Comparison of ENCODE assay signal across 8 mouse cellular contexts in genomic region chr7:66387813-66388521, GRCm38 (mm10). TPM values are rescaled to one million over a fixed set of nuclear protein-coding genes. Genes with fewer than 3 reads are reported as not detected.
DNase-seq lines count a peak whose midpoint lies in the region; ATAC-seq and TF ChIP-seq lines count a peak whose summit lies in the region.

Gene Lrrk1 (minus strand): TSS chr7:66388350.

- no peak within 1 kb of the TSS for H3K27ac ChIP-seq in thymus, adult 2 months (ENCODE audit: control insufficient read depth, insufficient read depth, low read length)
- H3K27ac ChIP-seq in intestine, postnatal 0 days (ENCODE audit: low read depth, low read length) = peak within 1 kb of the TSS; percentile 82
- H3K27ac ChIP-seq in neural tube, embryonic 14.5 days (ENCODE audit: low read depth, low read length) = peak within 1 kb of the TSS; percentile 34; the same call in 1 of the 2 replicates

- H3K4me3 ChIP-seq in thymus, adult 2 months (ENCODE audit: control insufficient read depth, insufficient read depth, low read length) = peak within 1 kb of the TSS; percentile 36
- H3K4me3 ChIP-seq in intestine, postnatal 0 days (ENCODE audit: low read depth, low read length) = peak within 1 kb of the TSS; percentile 67
- peak within 1 kb of the TSS; percentile 87 for H3K4me3 ChIP-seq in lung, adult 2 months (replicated peaks; ENCODE audit: extremely low read depth, low read depth, low read length)
- H3K4me3 ChIP-seq in neural tube, embryonic 14.5 days (ENCODE audit: low read depth, low read length) = peak within 1 kb of the TSS; percentile 42

- peak within 1 kb of the TSS; percentile 95 for H3K4me2 ChIP-seq in intestine, postnatal 0 days (replicated peaks; ENCODE audit: low read depth)
- peak within 1 kb of the TSS; percentile 96 for H3K4me2 ChIP-seq in neural tube, embryonic 14.5 days (ENCODE audit: low read depth, low read length)

- H3K36me3 ChIP-seq in thymus, adult 2 months (ENCODE audit: control insufficient read depth, insufficient read depth, low read length) = no peaks in the 10 kb centered on the region
- no peaks in the 10 kb centered on the region for H3K36me3 ChIP-seq in intestine, postnatal 0 days (ENCODE audit: control insufficient read depth, insufficient read depth)
- H3K36me3 ChIP-seq in neural tube, embryonic 14.5 days (ENCODE audit: control insufficient read depth, insufficient read depth, low read length) = no peaks in the 10 kb centered on the region

- no peak for TF ChIP-seq CTCF in thymus, adult 2 months (IDR thresholded peaks at IDR 0.05; ENCODE audit: borderline replicate concordance, control insufficient read depth, extremely low read depth, insufficient read depth, low read length, poor library complexity)
- peak; percentile 75 for TF ChIP-seq CTCF in intestine, postnatal 0 days (IDR thresholded peaks at IDR 0.05; ENCODE audit: low read depth)
- TF ChIP-seq CTCF in lung, adult 2 months (IDR thresholded peaks at IDR 0.05; ENCODE audit: insufficient read depth, low read length) = peak; percentile 6; the same call in 1 of the 2 replicates

- H3K27me3 ChIP-seq in thymus, adult 2 months (ENCODE audit: control insufficient read depth, insufficient read depth, low read length) = peaks cover 4% of the 10 kb centered on the region; the same call in 1 of the 2 replicates
- H3K27me3 ChIP-seq in intestine, postnatal 0 days (replicated peaks; ENCODE audit: control insufficient read depth, insufficient read depth, low read length) = no peaks in the 10 kb centered on the region
- H3K27me3 ChIP-seq in neural tube, embryonic 14.5 days (ENCODE audit: control insufficient read depth, insufficient read depth, low read length) = peaks cover 6% of the 10 kb centered on the region

- DNase-seq in thymus, adult 2 months = peak; percentile 6
- no peak for DNase-seq in thymus, adult 18-20 months
- peak; percentile 80 for DNase-seq in embryo, embryonic 10 days (ENCODE audit: low spot score)
- DNase-seq in heart, adult 18-20 months = peak; percentile 79
- peak; percentile 80 for DNase-seq in lung, adult 2 months
- DNase-seq in yolk sac, embryonic 10.5 days (ENCODE audit: low spot score) = peak; percentile 67

- WGBS in thymus, adult 2 months = 1% methylated on average over 70 of the region's 70 CpGs
- 2% methylated on average over 69 of the region's 70 CpGs for WGBS in intestine, postnatal 0 days
- WGBS in lung, adult 2 months = 1% methylated on average over 70 of the region's 70 CpGs
- WGBS in neural tube, embryonic 14.5 days = under 1% methylated on average over 54 of the region's 70 CpGs

- peaks cover 2% of the 10 kb centered on the region; the same call in 1 of the 2 replicates for H3K4me1 ChIP-seq in thymus, adult 2 months (replicated peaks; ENCODE audit: control insufficient read depth, insufficient read depth, low read length)
- H3K4me1 ChIP-seq in intestine, postnatal 0 days (replicated peaks; ENCODE audit: control insufficient read depth, insufficient read depth, low read length) = peaks cover 3% of the 10 kb centered on the region; the same call in 1 of the 2 replicates
- peaks cover 6% of the 10 kb centered on the region for H3K4me1 ChIP-seq in lung, adult 2 months (ENCODE audit: control insufficient read depth, insufficient read depth, low read length)
- 0 out of 2 replicates have a peak, but pooled peaks cover 8% of the 10 kb centered on the region for H3K4me1 ChIP-seq in neural tube, embryonic 14.5 days (ENCODE audit: control insufficient read depth, insufficient read depth, low read length)

- peak within 1 kb of the TSS; percentile 90 for H3K9ac ChIP-seq in intestine, postnatal 0 days (ENCODE audit: low read depth, low read length)
- H3K9ac ChIP-seq in neural tube, embryonic 14.5 days (replicated peaks; ENCODE audit: low read depth, low read length) = peak within 1 kb of the TSS; percentile 56

- no peaks in the 10 kb centered on the region for H3K9me3 ChIP-seq in intestine, postnatal 0 days (ENCODE audit: control insufficient read depth)
- H3K9me3 ChIP-seq in neural tube, embryonic 14.5 days (ENCODE audit: control insufficient read depth, low read length) = no peaks in the 10 kb centered on the region

- peak; percentile 79 for ATAC-seq in intestine, postnatal 0 days
- ATAC-seq in neural tube, embryonic 14.5 days (ENCODE audit: low read depth) = peak; percentile 78

- no peak for TF ChIP-seq POLR2A in thymus, adult 2 months (IDR thresholded peaks at IDR 0.05; ENCODE audit: control insufficient read depth, extremely low read depth, insufficient read depth, low read length, poor library complexity)
- TF ChIP-seq POLR2A in lung, adult 2 months (IDR thresholded peaks at IDR 0.05; ENCODE audit: borderline replicate concordance, extremely low read depth, low read depth, low read length) = peak; percentile 70; the same call in 1 of the 2 replicates

RNA-seq across cellular contexts. Expression of gene Lrrk1, which starts in this region (rescaled TPM):
- 24.0 and 29.9 TPM in 2 replicates for polyA plus RNA-seq in thymus, adult 2 months (2012; rRNA removed)
- 10 to 100 TPM in 1 of 2 experiments, 1 to 10 TPM in 1; 9.6 to 10.1 TPM for total RNA-seq in heart, adult 18-20 months (2021)
- polyA plus RNA-seq in intestine, postnatal 0 days (2015; fragmentation: Nextera tagmentation; extraction: Ambion mirVana) = 6.1 and 8.0 TPM in 2 replicates
- 69.1 and 76.4 TPM in 2 replicates for polyA plus RNA-seq in lung, adult 2 months (2012; rRNA removed)
- polyA plus RNA-seq in neural tube, embryonic 14.5 days (2014; fragmentation: Nextera tagmentation; extraction: Ambion mirVana) = 1.0 and 6.1 TPM in 2 replicates

Comparison
In these comparisons a context has a peak if more than half of its experiments do, and no peak if none do; other contexts are left out.
1. DNase-seq: peak in thymus, adult 2 months (single experiment), embryo, embryonic 10 days (single experiment), heart, adult 18-20 months (2 of 2), lung, adult 2 months (single experiment) and yolk sac, embryonic 10.5 days (single experiment); none in thymus, adult 18-20 months (0 of 2).
2. H3K4me3 ChIP-seq: peak in every context shown above with its lines; median percentile 87 in lung, adult 2 months; 67 in intestine, postnatal 0 days; 42 in neural tube, embryonic 14.5 days; 36 in thymus, adult 2 months.